Mouse (Mus musculus): ENCODE data around the gene Blmh. TPM values are rescaled to one million over a fixed set of nuclear protein-coding genes. Genes with fewer than 3 reads are reported as not detected.

Gene Blmh
- total and polyA plus RNA-seq, 2 experiments from 2014 or later, result 40.2 to 63.7 TPM

GRCm38 (mm10) chr11:76945386-76946202, 21.0 kb downstream of the Blmh start:
- H3K36me3 ChIP-seq (replicated peaks; ENCODE audit: control insufficient read depth, insufficient read depth, low read length), result peaks cover 11% of the 10 kb centered on the region; the same call in 1 of the 2 replicates
- peak; percentile 77 for DNase-seq (ENCODE audit: low spot score)
- TF ChIP-seq CTCF (IDR thresholded peaks at IDR 0.05; ENCODE audit: low read depth) (no peak), EP300 (IDR thresholded peaks at IDR 0.05; ENCODE audit: low read depth) (0 out of 2 replicates have a peak, but pooled peaks have one; percentile 25)
- under 1% methylated on average over 57 of the region's 58 CpGs for WGBS
- ATAC-seq (ENCODE audit: insufficient read depth, low read depth), result peak; percentile 95
- H3K4me3 ChIP-seq (ENCODE audit: low read depth, low read length), result peak overlapping the region; percentile 85
- H3K9ac ChIP-seq (replicated peaks; ENCODE audit: low read depth, low read length), result peak overlapping the region; percentile 79
- H3K9me3 ChIP-seq (replicated peaks; ENCODE audit: control insufficient read depth, low read length), result no peaks in the 10 kb centered on the region
- peak overlapping the region; percentile 82 for H3K27ac ChIP-seq (ENCODE audit: low read depth)
- peak overlapping the region; percentile 92 for H3K4me2 ChIP-seq (ENCODE audit: low read depth, low read length)
- peaks cover 9% of the 10 kb centered on the region; the same call in 1 of the 2 replicates for H3K4me1 ChIP-seq (ENCODE audit: control insufficient read depth, insufficient read depth)
- no peaks in the 10 kb centered on the region for H3K27me3 ChIP-seq (ENCODE audit: control insufficient read depth, insufficient read depth, low read length)

- TF ChIP-seq CTCF (IDR thresholded peaks at IDR 0.05; ENCODE audit: low read depth) (no peak), EP300 (IDR thresholded peaks at IDR 0.05; ENCODE audit: low read depth) (no peak)
- Histone ChIP-seq H3K27me3 (ENCODE audit: control insufficient read depth, insufficient read depth, low read length) (no peaks in the 10 kb centered on the region), H3K4me3 (ENCODE audit: low read depth, low read length) (peak overlapping the region; percentile 85), H3K4me1 (ENCODE audit: control insufficient read depth, insufficient read depth) (peaks cover 9% of the 10 kb centered on the region; the same call in 1 of the 2 replicates), H3K27ac (ENCODE audit: low read depth) (no peak overlapping the region; the same call in 1 of the 2 replicates), H3K36me3 (replicated peaks; ENCODE audit: control insufficient read depth, insufficient read depth, low read length) (peaks cover 16% of the 10 kb centered on the region), H3K9ac (replicated peaks; ENCODE audit: low read depth, low read length) (peak overlapping the region; percentile 79), H3K9me3 (replicated peaks; ENCODE audit: control insufficient read depth, low read length) (no peaks in the 10 kb centered on the region), H3K4me2 (ENCODE audit: low read depth, low read length) (peak overlapping the region; percentile 92)
- DNase-seq (ENCODE audit: low spot score), result no peak
- whole genome bisulfite sequencing, result 3% methylated on average over 8 of the region's 8 CpGs
- ATAC-seq (ENCODE audit: insufficient read depth, low read depth), result no peak
These were observed 21.6 kb downstream of the Blmh start for GRCm38 (mm10) chr11:76946203-76946585.

GRCm38 (mm10) chr11:76953536-76953935, 28.9 kb downstream of the Blmh start:
- H3K4me2 ChIP-seq (ENCODE audit: low read depth, low read length), result no peak overlapping the region
- no peak overlapping the region; the same call in none of the 2 replicates for H3K27ac ChIP-seq (ENCODE audit: low read depth)
- H3K4me3 ChIP-seq (ENCODE audit: low read depth, low read length), result no peak overlapping the region
- peaks cover 67% of the 10 kb centered on the region for H3K36me3 ChIP-seq (replicated peaks; ENCODE audit: control insufficient read depth, insufficient read depth, low read length)
- WGBS, result 55% methylated on average over 2 of the region's 2 CpGs
- DNase-seq (ENCODE audit: low spot score), result no peak
- H3K4me1 ChIP-seq (ENCODE audit: control insufficient read depth, insufficient read depth), result no peaks in the 10 kb centered on the region
- no peaks in the 10 kb centered on the region for H3K27me3 ChIP-seq (ENCODE audit: control insufficient read depth, insufficient read depth, low read length)
- no peak for ATAC-seq (ENCODE audit: insufficient read depth, low read depth)
- no peak overlapping the region for H3K9ac ChIP-seq (replicated peaks; ENCODE audit: low read depth, low read length)
- H3K9me3 ChIP-seq (replicated peaks; ENCODE audit: control insufficient read depth, low read length), result no peaks in the 10 kb centered on the region
- TF ChIP-seq CTCF (IDR thresholded peaks at IDR 0.05; ENCODE audit: low read depth), result no peak
- no peak for TF ChIP-seq EP300 (IDR thresholded peaks at IDR 0.05; ENCODE audit: low read depth)

GRCm38 (mm10) chr11:76965703-76966102, 41.1 kb downstream of the Blmh start:
- ATAC-seq (ENCODE audit: insufficient read depth, low read depth) (no peak), DNase-seq (ENCODE audit: low spot score) (no peak)
- Histone ChIP-seq H3K36me3 (replicated peaks; ENCODE audit: control insufficient read depth, insufficient read depth, low read length) (peaks cover 93% of the 10 kb centered on the region), H3K4me3 (ENCODE audit: low read depth, low read length) (no peak overlapping the region), H3K4me2 (ENCODE audit: low read depth, low read length) (no peak overlapping the region), H3K4me1 (ENCODE audit: control insufficient read depth, insufficient read depth) (no peaks in the 10 kb centered on the region), H3K9me3 (replicated peaks; ENCODE audit: control insufficient read depth, low read length) (no peaks in the 10 kb centered on the region), H3K27ac (ENCODE audit: low read depth) (no peak overlapping the region), H3K27me3 (ENCODE audit: control insufficient read depth, insufficient read depth, low read length) (no peaks in the 10 kb centered on the region), H3K9ac (replicated peaks; ENCODE audit: low read depth, low read length) (no peak overlapping the region)
- 74% methylated on average over 3 of the region's 3 CpGs for WGBS
- TF ChIP-seq CTCF (IDR thresholded peaks at IDR 0.05; ENCODE audit: low read depth), result no peak
- no peak for TF ChIP-seq EP300 (IDR thresholded peaks at IDR 0.05; ENCODE audit: low read depth)

- Histone ChIP-seq H3K27me3 (ENCODE audit: control insufficient read depth, insufficient read depth, low read length) (no peaks in the 10 kb centered on the region), H3K4me1 (ENCODE audit: control insufficient read depth, insufficient read depth) (no peaks in the 10 kb centered on the region), H3K36me3 (replicated peaks; ENCODE audit: control insufficient read depth, insufficient read depth, low read length) (peaks cover 91% of the 10 kb centered on the region), H3K4me3 (ENCODE audit: low read depth, low read length) (no peak overlapping the region), H3K9me3 (replicated peaks; ENCODE audit: control insufficient read depth, low read length) (no peaks in the 10 kb centered on the region), H3K4me2 (ENCODE audit: low read depth, low read length) (no peak overlapping the region), H3K27ac (ENCODE audit: low read depth) (no peak overlapping the region), H3K9ac (replicated peaks; ENCODE audit: low read depth, low read length) (no peak overlapping the region)
- DNase-seq (ENCODE audit: low spot score), result no peak
- ATAC-seq (ENCODE audit: insufficient read depth, low read depth), result no peak
- TF ChIP-seq CTCF (IDR thresholded peaks at IDR 0.05; ENCODE audit: low read depth) (no peak), EP300 (IDR thresholded peaks at IDR 0.05; ENCODE audit: low read depth) (no peak)
- WGBS, result 37% methylated on average over 2 of the region's 2 CpGs
These were observed 45.7 kb downstream of the Blmh start for GRCm38 (mm10) chr11:76970328-76970727.

Measured in heart, postnatal 0 days (tissue).